Mouse (Mus musculus): Measurements from ENCODE around the gene Cdc5l.

DNA sequence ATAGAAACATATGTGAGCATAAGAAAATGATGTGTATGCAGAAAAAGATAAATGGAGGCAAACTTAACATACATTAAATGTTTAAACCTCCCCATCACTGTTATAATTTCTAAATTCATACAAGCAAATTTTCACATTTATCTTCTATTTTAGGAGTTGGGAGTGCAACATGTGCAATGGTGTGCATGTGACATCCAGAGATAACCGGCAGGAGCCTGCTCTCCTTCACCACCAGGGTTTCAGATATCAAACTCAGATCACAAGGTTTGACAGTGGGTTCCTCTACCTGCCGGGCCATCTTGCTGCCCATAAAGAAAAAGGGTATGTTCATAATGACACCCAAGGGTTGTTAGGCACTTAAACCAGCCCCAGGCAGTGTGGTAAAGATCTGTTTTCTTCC is 16.1 kb downstream of the Cdc5l start:
- TF ChIP-seq CTCF (IDR thresholded peaks at IDR 0.05; ENCODE audit: insufficient read depth, low read depth, low read length) (no peak), POLR2A (IDR thresholded peaks at IDR 0.05; ENCODE audit: insufficient read depth, low read depth, low read length) (no peak)

Measured in olfactory bulb, adult 2 months (tissue).